In genomic region chr7:139364005-139364557, GRCm38 (mm10) we compare ENCODE assay signal across 8 mouse cellular contexts. TPM values are rescaled to one million over a fixed set of nuclear protein-coding genes. Genes with fewer than 3 reads are reported as not detected.
DNase-seq lines count a peak whose midpoint lies in the region; ATAC-seq and TF ChIP-seq lines count a peak whose summit lies in the region.

No protein-coding gene starts in this region.

- WGBS in forebrain, embryonic 12.5 days, result 8% methylated on average over 9 of the region's 9 CpGs
- WGBS in heart, embryonic 14.5 days, result 2% methylated on average over 9 of the region's 9 CpGs
- WGBS in kidney, postnatal 0 days, result 3% methylated on average over 9 of the region's 9 CpGs
- 17% methylated on average over 9 of the region's 9 CpGs for WGBS in liver, embryonic 12.5 days (ENCODE audit: insufficient replicate concordance)
- 7% methylated on average over 9 of the region's 9 CpGs for WGBS in neural tube, embryonic 13.5 days

- H3K4me1 ChIP-seq in brown adipose tissue, adult 24 weeks (ENCODE audit: control insufficient read depth, insufficient read depth, insufficient read length, low read length), result peaks cover 54% of the 10 kb centered on the region
- peaks cover 32% of the 10 kb centered on the region for H3K4me1 ChIP-seq in forebrain, embryonic 12.5 days
- peaks cover 69 to 81% of the 10 kb centered on the region in 2 experiments for H3K4me1 ChIP-seq in heart, embryonic 14.5 days (ENCODE audit: control insufficient read depth in 2 of 2, insufficient read depth in 2 of 2, low read length in 2 of 2)
- H3K4me1 ChIP-seq in kidney, postnatal 0 days (replicated peaks; ENCODE audit: insufficient read depth, low read length), result peaks cover 38% of the 10 kb centered on the region
- peaks cover 57% of the 10 kb centered on the region for H3K4me1 ChIP-seq in liver, embryonic 12.5 days
- H3K4me1 ChIP-seq in neural tube, embryonic 13.5 days (replicated peaks), result peaks cover 43% of the 10 kb centered on the region

- TF ChIP-seq CTCF in kidney, postnatal 0 days (IDR thresholded peaks at IDR 0.05; ENCODE audit: low read depth), result 0 out of 2 replicates have a peak, but pooled peaks have one; percentile 12

- no peaks in the 10 kb centered on the region for H3K27me3 ChIP-seq in forebrain, embryonic 12.5 days
- no peaks in the 10 kb centered on the region for H3K27me3 ChIP-seq in heart, embryonic 14.5 days (ENCODE audit: control insufficient read depth, insufficient read depth, low read length)
- H3K27me3 ChIP-seq in kidney, postnatal 0 days (ENCODE audit: insufficient read depth, low read length), result no peaks in the 10 kb centered on the region
- no peaks in the 10 kb centered on the region for H3K27me3 ChIP-seq in liver, embryonic 12.5 days (replicated peaks)
- H3K27me3 ChIP-seq in neural tube, embryonic 13.5 days, result no peaks in the 10 kb centered on the region

- peak; percentile 78 for ATAC-seq in forebrain, embryonic 12.5 days (ENCODE audit: low FRiP score)
- ATAC-seq in heart, embryonic 14.5 days (ENCODE audit: insufficient number of reproducible peaks, insufficient read depth, low FRiP score, low read depth), result peak; percentile 78
- ATAC-seq in kidney, postnatal 0 days (replicated peaks; ENCODE audit: low FRiP score, low read depth), result peak; percentile 82
- peak; percentile 40 for ATAC-seq in liver, embryonic 12.5 days
- peak; percentile 68 for ATAC-seq in neural tube, embryonic 13.5 days (ENCODE audit: low read depth)

- H3K4me3 ChIP-seq in brown adipose tissue, adult 24 weeks (ENCODE audit: insufficient read depth, low read depth, low read length), result no peak overlapping the region
- no peak overlapping the region for H3K4me3 ChIP-seq in forebrain, embryonic 12.5 days (replicated peaks)
- no peak overlapping the region for H3K4me3 ChIP-seq in heart, embryonic 14.5 days (ENCODE audit: control insufficient read depth in 1 of 2, insufficient read depth in 1 of 2, low read depth in 1 of 2, low read length in 2 of 2)
- H3K4me3 ChIP-seq in kidney, postnatal 0 days (replicated peaks; ENCODE audit: low read depth, low read length), result no peak overlapping the region
- no peak overlapping the region for H3K4me3 ChIP-seq in liver, embryonic 12.5 days
- no peak overlapping the region for H3K4me3 ChIP-seq in neural tube, embryonic 13.5 days

- H3K9me3 ChIP-seq in forebrain, embryonic 12.5 days, result no peaks in the 10 kb centered on the region
- no peaks in the 10 kb centered on the region for H3K9me3 ChIP-seq in heart, embryonic 14.5 days (ENCODE audit: control insufficient read depth, low read length)
- no peaks in the 10 kb centered on the region for H3K9me3 ChIP-seq in kidney, postnatal 0 days (replicated peaks; ENCODE audit: low read length)
- H3K9me3 ChIP-seq in liver, embryonic 12.5 days (replicated peaks), result no peaks in the 10 kb centered on the region
- no peaks in the 10 kb centered on the region for H3K9me3 ChIP-seq in neural tube, embryonic 13.5 days

- peak overlapping the region; percentile 100 for H3K27ac ChIP-seq in brown adipose tissue, adult 24 weeks (replicated peaks; ENCODE audit: low read depth, low read length)
- H3K27ac ChIP-seq in forebrain, embryonic 12.5 days, result peak overlapping the region; percentile 61; the same call in 1 of the 2 replicates
- peak overlapping the region; percentile 88 to 97 for H3K27ac ChIP-seq in heart, embryonic 14.5 days (replicated peaks in 1 of 2; ENCODE audit: control insufficient read depth in 1 of 2, insufficient read depth in 1 of 2, low read depth in 2 of 2, low read length in 2 of 2)
- peak overlapping the region; percentile 84 for H3K27ac ChIP-seq in kidney, postnatal 0 days
- peak overlapping the region; percentile 62; the same call in 1 of the 2 replicates for H3K27ac ChIP-seq in liver, embryonic 12.5 days
- peak overlapping the region; percentile 43; the same call in 1 of the 2 replicates for H3K27ac ChIP-seq in neural tube, embryonic 13.5 days (replicated peaks)

- H3K9ac ChIP-seq in forebrain, embryonic 12.5 days, result no peak overlapping the region
- H3K9ac ChIP-seq in heart, embryonic 14.5 days (ENCODE audit: low read length), result peak overlapping the region; percentile 60
- H3K9ac ChIP-seq in kidney, postnatal 0 days (ENCODE audit: low read depth, low read length), result no peak overlapping the region
- H3K9ac ChIP-seq in liver, embryonic 12.5 days, result no peak overlapping the region
- no peak overlapping the region for H3K9ac ChIP-seq in neural tube, embryonic 13.5 days

- H3K4me2 ChIP-seq in forebrain, embryonic 12.5 days, result peak overlapping the region; percentile 22
- peak overlapping the region; percentile 53 for H3K4me2 ChIP-seq in heart, embryonic 14.5 days (ENCODE audit: low read length)
- H3K4me2 ChIP-seq in kidney, postnatal 0 days (ENCODE audit: low read length), result 0 out of 2 replicates have a peak overlapping the region, but pooled peaks have one; percentile 2
- H3K4me2 ChIP-seq in liver, embryonic 12.5 days, result peak overlapping the region; percentile 26
- H3K4me2 ChIP-seq in neural tube, embryonic 13.5 days, result peak overlapping the region; percentile 25

- DNase-seq in 416B (ENCODE audit: low read depth), result peak; percentile 45
- DNase-seq in kidney, postnatal 0 days (ENCODE audit: low spot score), result peak; percentile 86
- DNase-seq in urinary bladder, postnatal 4 days (ENCODE audit: low spot score in 2 of 2), result peak; percentile 72 to 81

- H3K36me3 ChIP-seq in forebrain, embryonic 12.5 days (replicated peaks), result no peaks in the 10 kb centered on the region
- no peaks in the 10 kb centered on the region for H3K36me3 ChIP-seq in heart, embryonic 14.5 days (ENCODE audit: control insufficient read depth, insufficient read depth, low read length)
- H3K36me3 ChIP-seq in kidney, postnatal 0 days (ENCODE audit: insufficient read depth, low read length), result no peaks in the 10 kb centered on the region
- H3K36me3 ChIP-seq in liver, embryonic 12.5 days, result no peaks in the 10 kb centered on the region
- no peaks in the 10 kb centered on the region for H3K36me3 ChIP-seq in neural tube, embryonic 13.5 days

RNA-seq across cellular contexts. Expression of gene Inpp5a, which starts 24.8 kb away (rescaled TPM):
- 31.6 and 42.3 TPM in 2 replicates for polyA plus RNA-seq in brown adipose tissue, adult 24 weeks (2012; ENCODE audit: insufficient read depth, insufficient read length, missing spikeins)
- 17.3 TPM in 2 replicates for polyA plus RNA-seq in forebrain, embryonic 12.5 days (2016; fragmentation: Nextera tagmentation; extraction: Ambion mirVana)
- 89.9 and 93.9 TPM in 2 replicates for polyA plus RNA-seq in heart, embryonic 14.5 days (2014; fragmentation: Nextera tagmentation; extraction: Ambion mirVana)
- polyA plus RNA-seq in kidney, postnatal 0 days (2015; fragmentation: Nextera tagmentation; extraction: Ambion mirVana), result 21.0 and 24.3 TPM in 2 replicates
- polyA plus RNA-seq in liver, embryonic 12.5 days (2016; fragmentation: Nextera tagmentation; extraction: Ambion mirVana), result 10.1 and 11.0 TPM in 2 replicates
- polyA plus RNA-seq in neural tube, embryonic 13.5 days (2015; fragmentation: Nextera tagmentation; extraction: Ambion mirVana), result 15.5 and 17.6 TPM in 2 replicates

Comparison
In these comparisons a context has a peak if more than half of its experiments do, and no peak if none do; other contexts are left out.
1. H3K27ac ChIP-seq: peak in every context shown above with its lines; median percentile 100 in brown adipose tissue, adult 24 weeks; 92 in heart, embryonic 14.5 days; 84 in kidney, postnatal 0 days; 62 in liver, embryonic 12.5 days; 61 in forebrain, embryonic 12.5 days; 43 in neural tube, embryonic 13.5 days.
2. H3K4me2 ChIP-seq: peak in every context shown above with its lines; median percentile 53 in heart, embryonic 14.5 days; 26 in liver, embryonic 12.5 days; 25 in neural tube, embryonic 13.5 days; 22 in forebrain, embryonic 12.5 days; 2 in kidney, postnatal 0 days.